Mouse (Mus musculus): ENCODE data around the gene Usp43.

Usp43 gene

DNA sequence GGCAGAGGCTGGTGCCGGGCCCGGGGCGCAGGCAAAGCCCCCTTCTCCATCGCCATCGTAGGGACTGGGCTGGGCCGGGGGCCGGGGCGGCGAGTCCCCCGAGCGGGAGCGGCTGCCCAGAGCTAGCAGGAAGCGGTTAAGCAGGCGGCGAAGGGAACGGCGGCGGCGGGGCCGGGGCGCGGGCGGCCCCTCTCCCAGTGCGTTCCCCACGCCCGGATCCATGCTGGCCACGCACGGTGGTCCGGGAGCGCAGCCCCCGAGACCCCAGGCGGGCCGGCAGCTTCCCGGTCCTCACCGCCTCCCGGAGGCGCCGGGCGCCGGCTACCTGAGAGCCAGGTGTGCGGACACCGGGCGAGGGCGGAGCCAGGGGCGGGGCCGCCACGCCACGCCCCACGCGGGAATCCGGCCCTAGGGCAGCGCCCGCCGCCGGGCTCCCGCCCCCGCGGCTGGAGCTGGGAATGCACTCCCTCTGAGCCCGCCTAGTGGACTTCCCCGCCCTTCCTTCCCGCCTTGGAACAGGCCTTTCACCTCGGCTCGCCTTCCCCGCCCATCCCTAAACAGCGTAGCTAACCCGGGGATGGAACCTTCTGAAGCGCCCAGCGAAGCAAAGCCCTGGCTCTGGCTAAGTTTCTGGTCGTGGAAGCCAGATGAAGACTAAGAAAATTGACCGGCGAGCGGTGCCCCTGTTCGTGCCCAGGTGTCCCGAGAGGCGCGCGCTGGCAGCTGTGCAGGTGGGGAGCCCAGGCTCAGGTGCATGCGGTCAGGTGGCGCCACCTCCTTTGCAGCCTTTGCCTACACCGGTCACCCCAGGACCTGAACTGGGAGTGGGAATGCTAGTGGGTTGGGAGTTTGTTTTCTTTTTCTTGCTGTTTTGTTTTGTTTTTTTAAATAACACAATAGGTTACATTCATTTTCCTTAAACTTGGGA is at the start of gene Usp43:
Gene Usp43 (minus strand): TSS at position 327 of the 928 bp plus-strand sequence.
- peak; percentile 87 to 92 for DNase-seq

DNA sequence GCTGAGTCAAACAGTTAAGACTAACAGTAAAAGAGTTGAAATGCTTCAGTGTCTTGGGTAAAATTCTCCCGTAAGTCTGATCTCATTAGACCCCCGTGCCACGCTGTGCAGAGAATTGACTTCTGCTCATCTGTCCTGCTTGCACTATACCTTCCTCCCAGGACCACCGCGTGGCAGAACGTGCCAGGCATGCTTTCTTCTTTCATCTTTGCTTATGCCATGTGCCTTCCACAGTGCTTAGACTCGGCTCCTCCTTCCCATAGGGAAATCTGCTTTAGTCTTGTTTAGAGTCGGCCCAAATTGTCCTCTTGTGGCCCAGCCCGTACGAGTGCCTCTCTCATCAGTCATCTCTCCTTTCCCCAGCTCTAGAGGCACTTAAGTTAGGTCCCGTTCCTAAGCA is 45.9 kb upstream of the Usp43 start:
- DNase-seq = no peak

DNA sequence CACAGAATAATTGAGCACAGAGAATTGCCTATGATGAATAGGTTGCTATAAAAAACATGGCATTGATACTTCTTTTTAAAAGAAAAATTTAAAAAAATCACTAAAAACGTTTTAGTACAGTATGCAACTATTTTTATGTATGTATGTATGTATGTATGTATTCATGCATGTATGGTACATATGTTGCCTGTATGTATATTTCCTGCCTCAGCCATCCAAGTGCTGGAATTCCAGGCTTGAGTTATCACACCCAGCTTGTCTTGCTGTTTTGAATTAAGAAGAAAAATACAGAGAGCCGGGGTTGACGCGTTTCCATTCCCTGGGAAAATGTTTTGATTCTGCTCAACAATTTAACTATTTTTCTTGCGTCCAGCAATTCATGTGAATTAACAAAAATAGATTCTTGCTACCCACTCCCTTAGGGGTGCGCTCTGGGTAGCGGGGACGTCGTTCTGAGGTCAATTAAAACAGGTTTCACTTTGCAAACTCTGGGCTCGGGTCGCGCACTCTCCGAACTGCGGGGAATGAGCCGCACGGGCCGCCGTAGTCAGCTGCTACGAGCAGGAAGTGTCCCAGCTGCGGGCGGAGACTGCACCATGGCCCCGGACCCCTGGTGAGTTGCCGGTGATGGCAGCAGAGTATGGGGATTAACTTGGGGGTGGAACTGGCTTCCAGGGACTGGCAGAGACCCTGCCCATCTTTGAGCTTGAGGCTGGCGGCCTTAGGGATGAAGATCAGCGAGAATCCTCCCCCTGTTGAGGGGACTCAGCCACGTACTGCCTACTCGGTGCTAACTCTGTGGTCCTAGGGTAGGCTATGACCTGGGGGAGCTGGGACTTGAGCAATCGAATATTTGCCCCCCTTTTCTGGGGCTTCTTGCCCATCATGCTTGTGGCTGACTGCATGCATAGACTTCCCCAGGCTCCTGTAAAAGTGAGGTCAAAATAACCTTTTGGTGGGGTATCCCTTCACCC is 44.2 kb upstream of the Usp43 start, which contains the start of gene Stx8:
Gene Stx8 (plus strand): TSS at position 289 of the 974 bp plus-strand sequence.
- peak; percentile 95 to 96 for DNase-seq

DNA sequence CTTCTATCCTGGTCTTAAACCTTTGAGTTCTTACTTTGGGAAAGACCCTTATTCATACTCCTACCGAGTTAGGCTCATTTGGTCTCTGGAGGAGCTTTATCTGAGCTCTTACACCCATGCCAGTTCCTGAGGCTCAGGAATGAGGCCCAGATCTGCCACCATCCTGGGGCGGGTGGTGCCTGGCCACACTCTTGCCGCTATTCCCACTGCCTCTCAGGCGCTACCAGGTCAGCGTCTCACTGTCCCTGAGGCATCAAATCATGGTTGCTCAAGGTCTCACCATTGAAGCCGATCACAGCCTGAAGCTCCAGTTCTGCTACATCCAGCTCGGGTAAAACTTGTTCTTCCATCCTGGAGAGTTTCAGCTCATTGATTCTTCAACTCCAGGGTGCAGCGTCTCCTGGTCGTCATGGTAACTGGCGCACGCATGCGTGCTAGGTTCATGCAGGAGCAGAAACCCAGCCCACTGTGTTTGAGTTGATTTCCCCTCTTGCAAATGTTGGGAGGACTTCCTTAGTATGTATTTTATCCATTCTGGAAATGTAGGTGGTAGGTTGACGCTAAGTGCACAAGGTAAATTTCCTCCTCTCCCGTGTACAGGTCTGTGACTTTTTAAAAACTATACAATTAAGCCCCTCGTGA is 43.4 kb upstream of the Usp43 start, which contains the start of gene Cfap52:
Gene Cfap52 (minus strand): TSS at position 410 of the 642 bp plus-strand sequence.
- peak; percentile 86 for DNase-seq

DNA sequence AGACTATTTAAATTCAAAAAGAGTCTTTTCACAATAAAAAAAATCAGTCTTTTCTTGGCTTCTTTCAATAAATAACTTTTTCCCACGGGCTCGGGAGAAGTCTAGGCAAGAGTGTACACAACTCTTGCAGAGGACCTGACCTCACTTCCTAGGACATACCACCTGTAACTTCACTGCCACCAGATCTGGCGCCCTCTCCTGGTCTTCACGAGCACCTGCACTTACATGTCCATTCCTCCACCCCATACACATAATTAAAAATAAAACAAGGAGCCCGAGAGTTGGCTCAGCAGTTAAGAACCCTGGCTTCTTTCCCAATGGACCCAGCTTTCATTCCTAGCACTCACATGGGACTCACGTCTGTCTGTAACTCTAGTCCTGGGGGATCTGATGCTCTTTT is 42.2 kb upstream of the Usp43 start:
- no peak for DNase-seq

DNA sequence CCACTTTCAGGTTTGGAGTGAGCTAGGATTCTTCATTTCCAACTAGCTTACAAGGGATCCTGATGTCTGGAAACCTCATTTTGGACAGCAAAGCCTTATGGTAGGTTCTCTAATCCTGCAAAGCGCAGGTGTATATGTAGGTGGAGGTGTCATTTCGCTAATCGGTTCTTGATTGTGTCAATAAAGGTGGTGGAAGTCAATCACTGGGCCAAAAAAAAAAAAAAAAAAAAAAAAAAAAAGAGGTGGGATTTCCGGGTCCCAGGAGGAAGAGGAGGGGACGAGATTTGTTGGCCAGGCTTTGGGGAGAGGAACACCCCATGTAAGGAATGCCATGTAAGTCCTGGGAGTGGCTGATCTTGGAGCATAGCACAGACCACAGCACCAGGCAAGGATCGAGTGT is 32.5 kb upstream of the Usp43 start:
- no peak for DNase-seq

DNA sequence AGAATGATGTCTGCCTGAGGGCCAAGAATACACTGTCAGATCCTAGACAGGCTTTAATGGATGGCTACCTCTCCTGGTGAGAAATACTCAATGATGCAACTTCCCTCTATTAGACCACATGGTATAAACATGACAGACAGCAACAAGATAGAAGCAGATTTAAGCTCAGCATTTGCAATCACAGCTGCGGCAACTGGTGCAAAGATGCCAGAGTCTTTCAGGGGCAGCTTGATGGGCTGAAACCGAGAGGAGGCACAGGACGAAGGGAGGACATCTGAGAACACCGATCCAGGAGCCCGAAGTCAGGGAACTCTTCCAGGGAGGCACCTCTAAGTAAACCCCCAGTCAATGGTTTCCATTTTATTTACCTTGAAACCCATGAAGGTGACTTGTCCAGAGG is 31.7 kb upstream of the Usp43 start:
- DNase-seq = no peak

DNA sequence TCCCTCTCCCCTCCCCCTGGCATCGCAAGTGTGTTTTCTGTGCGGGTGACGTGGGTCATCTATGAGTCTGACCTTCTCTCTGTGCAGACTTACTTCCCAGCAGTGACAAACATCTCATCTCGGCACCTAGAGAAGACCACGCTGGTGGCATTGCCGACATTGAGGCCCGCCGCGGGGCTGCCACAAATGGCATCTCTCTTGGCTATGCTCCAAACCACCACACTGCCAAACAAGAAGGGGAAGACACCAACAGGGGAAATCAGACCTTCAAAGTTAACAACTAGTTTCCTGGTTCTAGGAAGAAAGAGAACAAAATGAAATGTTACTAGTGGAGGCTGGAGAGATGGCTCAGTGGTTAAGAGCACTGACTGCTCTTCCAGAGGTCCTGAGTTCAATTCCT is 27.5 kb upstream of the Usp43 start:
- no peak for DNase-seq

DNA sequence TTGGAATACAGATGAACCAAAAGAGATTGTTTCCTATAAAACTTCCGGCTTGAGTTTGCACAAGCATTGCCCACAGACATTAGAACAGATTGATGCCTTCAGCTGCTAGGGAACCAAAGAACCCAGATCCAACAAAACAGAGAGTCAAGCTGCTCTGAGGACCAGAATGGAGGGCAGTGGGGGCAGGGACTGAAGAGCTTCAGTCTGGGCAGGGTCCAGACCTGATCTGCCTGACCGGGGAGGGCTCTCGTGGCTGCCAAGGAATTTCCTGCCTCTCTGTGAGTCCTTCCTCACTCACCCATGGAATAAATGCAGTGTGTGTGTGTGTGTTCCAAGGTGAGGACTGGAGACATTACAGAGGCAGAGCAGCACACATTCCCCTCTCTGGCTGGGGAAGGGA is 26.3 kb upstream of the Usp43 start:
- DNase-seq = no peak

DNA sequence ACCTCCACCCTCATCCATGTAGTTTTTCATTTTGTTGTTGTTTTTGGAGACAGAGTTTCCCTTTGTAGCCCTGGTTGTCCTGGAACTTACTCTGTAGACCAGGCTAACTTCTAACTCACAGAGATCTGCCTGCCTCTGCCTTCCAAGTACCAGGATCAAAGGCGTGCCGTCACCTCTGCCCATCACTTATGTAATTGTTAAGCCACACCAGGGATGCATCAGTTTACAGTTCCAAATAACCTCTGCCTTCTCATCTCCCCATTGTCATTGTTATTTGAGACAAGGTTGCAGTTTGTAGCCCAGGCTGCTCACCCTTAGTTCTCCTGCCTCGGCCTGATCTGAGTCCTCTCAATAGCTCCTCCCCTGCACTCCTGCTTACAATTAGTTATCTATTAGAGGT is 10.2 kb upstream of the Usp43 start:
- no peak for DNase-seq

DNA sequence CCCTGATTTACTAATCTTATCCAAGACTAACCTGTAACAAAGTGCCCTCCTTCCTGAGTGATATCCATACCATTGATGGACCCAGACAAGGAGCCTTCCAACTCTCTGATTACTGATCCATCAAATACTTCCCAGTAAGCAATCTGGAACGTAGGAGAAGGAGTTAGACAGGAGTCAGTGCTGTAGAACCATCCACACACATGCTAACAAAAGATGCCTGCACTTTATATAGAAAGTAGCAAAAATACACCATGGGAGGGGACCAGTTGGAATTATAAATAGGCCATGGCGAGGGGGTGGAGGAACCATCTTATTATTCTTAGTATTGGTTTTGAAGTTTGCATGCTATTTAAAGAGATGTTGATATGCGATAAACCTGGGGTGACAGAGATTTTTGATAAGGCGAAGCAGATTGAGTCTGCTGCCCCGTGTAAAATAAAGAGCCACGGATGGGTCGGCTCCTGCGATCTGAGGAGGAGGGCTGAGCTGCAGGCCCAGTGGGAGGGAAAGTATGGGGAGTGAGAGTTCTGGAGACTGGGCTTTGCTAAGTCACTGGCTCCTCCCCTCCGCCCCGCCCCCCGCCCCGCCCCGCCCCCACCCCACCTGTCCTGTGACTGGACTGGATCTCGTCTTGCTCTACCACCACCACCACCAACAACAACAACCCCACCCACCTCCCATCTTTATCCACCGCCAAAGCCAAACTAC is 4.5 kb upstream of the Usp43 start:
- DNase-seq = no peak

DNA sequence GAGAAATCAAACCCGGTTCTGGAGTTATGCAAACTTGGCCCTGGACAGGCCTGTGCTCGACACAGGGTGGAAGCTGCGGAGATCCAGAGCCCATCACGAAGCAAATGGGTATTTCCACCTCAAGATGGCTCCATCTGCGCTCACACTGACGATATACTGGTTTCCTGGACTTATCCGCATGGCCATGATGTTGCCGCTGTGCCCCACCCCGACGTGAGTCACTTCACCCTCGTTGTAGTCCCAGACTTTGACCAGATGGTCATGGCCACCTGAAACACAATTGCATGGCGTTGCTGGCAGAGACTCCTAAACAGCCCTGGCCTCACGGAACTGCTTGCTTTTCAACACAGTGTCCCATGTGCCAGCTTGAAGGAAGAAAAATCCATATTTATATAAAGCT is 3.0 kb upstream of the Usp43 start:
- DNase-seq = no peak

DNA sequence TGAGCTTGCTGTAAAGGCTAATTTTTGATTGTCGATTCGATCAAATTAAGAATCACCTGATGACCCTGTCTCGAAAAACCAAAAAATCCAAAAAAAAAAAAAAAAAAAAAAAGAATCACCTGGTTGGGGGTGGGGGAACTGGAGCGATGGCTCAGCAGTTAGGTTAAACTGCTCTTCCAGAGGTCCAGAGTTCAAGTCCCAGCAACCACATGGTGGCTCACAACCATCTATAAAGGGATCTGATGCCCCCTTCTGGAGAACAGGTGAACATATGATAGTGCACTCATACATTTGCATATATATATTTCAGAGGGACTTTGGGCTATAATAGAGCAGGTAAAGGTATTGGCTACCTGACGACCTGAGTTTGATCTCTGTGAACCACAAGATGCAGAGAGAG is 1.8 kb upstream of the Usp43 start:
- no peak for DNase-seq

DNA sequence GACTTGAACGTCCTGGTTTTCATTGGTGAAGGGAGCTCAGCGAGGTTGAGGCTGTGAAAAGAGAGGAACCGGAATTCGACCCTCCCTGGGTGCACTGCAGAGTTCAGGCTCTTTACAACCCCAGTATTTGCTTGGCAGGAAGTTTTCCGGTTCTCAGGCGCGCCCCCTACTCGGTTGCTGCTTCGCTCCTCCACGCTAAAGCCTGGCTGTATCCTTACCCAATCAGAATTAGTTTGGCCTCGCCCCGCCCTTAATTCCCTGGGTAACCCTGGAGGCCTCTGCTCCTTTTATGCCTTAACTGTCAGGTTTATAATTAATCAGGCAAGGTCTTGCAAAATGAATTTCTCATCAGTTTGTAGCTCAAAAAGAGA is 787 bp upstream of the Usp43 start:
- peak; percentile 83 to 85 for DNase-seq

DNA sequence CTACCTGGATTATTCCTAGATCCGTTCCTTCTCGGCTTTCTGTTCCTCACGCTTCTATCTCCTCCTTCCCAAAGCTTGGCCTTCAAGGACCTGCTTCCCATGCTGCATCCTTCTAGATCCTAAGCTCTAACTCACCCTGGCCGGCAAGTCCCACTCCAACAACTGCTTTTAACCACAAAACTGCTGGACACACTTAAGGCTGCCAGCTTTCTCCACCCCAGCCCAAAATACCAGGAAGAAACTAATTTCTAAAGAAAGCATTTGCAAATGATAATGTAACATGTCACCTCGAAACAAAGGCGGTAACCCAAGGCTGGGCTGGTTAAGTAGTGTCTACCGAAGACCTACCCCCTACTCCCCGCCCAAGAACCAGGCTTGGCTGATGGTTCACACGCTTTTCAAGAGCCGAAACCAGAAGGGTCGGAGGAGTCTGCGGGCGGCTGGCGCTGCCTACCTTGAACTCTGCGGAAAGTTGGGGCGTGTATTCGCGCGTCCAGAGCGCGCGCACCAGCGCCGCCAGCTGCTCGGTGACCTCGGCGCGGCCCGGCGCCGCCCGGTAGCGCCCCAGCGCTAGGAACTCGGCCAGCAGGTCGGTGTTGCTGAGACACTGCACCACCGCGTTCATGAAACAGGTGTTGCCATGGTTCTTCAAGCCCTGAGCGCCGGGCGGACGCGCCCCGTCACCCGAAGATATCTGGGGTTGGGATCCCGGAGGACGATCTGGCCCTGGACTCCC is 694 bp downstream of the Usp43 start:
- DNase-seq = peak; percentile 65 to 77

DNA sequence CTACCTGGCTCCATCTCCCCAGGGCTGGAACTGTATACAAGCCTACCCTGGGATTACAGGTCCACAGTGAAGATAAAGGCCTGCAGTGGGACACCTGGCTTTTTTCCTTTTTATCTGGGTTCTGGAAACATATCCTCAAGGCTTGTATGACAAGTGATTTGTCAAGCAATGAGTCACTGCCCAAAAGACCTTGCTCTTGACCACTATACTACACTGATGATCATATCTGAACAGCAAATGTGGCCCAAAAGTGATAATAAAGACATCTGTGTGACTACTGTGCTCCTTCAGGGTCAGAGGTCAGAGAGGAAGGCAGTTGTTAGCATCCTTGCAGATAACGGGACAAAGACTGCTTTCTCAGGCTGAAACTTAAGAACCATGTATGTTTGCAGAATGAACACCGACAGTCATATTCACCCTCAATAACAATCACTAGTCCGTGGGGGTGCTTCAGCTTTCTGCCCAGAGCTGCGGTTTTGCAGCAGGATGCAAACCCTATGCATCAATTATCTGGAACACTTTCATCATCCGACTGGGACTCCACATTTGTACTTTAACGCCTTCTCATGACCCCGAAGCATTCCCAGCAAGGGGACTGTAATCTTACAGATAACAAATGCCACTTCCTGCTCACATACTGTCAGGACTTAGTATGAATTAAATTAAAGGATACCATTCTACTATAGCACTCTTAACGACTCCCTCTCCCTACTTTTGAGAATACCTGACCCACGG is 1.6 kb downstream of the Usp43 start:
- DNase-seq = no peak

DNA sequence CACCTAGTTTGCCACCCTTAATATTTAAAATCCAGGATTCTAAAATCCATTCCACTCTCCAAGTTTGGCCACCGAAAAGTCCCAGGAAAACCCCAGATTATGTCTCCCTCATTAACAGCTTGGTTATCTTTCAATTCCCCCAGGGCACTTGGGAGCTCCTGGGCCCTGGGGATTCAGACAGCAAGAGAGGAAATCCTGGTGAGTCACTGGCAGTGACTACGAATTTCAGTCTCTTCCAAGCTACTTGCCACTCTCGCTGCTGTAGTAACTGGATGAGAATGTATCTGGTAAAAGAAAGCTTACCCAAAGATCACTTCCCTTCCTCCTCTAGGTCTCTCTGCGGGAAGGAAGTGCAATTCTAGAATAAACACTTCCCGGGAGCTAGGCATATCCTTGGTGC is 2.4 kb downstream of the Usp43 start:
- no peak for DNase-seq

DNA sequence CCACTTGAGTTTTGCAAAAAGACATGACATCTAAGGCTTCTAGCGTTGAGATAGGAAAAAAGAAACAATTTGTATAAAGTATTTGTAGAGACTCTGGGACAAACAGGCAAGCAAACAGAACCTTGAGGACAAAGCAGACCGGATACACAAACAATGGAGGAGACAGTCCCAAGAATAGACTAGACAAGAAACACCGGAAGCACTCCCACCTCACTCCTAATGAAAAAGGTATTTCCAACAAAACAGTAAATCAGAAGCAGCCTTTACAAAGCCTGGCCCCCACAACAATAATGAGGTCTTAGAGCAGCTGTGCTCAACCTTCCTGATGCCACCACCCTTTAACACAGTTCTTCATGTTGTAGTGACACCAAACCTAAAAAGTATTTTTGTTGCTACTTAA is 4.8 kb downstream of the Usp43 start:
- no peak for DNase-seq

DNA sequence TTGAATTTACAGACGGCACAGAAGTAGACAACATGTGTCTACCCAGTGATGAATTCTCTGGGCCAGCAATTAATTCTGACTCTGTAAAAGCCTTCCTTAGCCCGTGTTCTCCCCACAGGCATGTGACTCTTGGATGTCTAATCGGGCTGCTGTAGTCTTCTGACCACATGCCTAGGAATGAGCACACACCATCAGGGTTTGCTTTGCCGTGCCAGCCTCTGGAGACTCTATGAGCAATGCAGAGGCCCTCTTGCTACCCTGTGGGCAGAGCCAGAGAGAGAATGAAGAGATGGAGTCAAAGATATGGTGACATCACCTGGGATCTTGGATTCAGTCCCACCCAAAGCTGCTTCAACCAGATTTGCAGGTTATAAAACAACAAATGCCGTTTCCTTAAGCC is 10.9 kb downstream of the Usp43 start:
- DNase-seq = no peak

DNA sequence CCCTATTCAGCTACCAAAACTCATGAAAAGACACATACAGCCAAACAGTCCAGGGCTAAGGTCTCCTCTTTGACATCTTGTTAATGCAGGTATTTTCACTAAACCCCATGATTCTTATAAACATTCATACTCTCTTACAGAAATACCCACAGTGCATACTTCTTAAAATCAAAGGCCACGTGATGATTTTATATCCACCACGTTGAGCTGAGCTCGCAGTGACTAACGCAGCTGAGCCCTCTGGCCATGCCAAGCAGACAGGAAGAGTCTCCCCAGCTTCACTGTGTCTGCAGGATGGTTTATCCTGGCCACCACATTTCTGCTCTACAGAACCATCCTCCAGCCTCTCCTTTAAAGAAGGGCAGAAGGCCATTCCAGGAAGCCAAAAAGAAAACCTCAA is 18.2 kb downstream of the Usp43 start:
- DNase-seq = no peak

DNA sequence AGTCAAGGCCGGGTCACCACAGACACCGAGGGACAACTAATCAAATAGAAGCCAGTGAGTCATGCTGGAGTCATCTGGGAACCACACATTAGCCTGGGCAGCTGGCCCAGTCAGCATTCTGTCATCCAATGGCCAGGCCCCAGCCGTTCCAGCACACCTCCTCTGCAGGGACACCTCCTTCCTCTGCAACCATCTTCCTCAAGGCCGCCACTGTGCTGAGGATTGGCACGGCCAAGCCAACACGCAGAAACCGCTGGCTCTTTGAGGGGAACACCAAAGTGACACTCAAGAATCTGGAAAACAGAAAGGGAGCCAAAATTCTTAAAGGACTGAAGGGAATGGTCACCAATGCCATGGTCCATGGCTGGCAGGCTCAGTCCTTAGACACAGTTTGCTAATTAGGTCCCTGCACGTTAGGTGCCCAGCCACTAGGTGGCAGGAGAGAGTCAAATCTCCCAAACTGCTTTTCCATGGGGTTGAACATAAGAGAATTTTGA is 24.8 kb downstream of the Usp43 start:
- DNase-seq = peak; percentile 78 to 87
